Mouse (Mus musculus): ENCODE data around the gene Gfy. TPM values are rescaled to one million over a fixed set of nuclear protein-coding genes. Genes with fewer than 3 reads are reported as not detected.

Gene Gfy
- polyA plus RNA-seq, 1 experiment: 1.2 TPM

DNA sequence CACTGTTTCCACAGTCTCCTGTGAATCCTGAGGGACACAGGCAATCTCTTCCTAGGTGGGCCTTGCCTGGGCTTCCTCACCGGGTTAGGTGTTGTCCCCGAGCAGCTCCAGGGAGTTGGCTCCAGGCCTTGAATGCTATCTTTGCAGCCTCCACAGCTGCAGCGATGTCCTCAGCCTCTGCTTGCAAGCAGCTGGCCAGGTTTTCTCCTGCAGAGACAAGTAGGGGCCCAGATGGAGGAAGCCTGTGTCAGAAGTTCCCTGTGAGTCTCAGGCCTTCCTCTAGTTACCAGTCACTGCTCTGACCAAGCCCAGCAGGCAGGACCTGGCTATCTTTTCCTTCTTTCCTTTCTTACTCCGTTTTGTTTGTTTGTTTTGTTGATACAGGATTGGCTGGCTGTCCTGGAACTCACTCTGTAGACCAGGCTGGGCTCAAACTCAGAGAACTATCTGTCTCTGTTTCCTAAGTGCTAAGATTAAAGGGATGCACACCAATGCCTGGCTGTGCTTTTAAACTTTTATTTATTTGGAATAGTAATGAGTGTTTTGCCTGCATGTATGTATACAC lies 30.8 kb downstream of the Gfy start:
- Histone ChIP-seq H3K4me1 (ENCODE audit: control insufficient read depth, insufficient read depth, low read length) (no peaks in the 10 kb centered on the region; the same call in 1 of the 2 replicates), H3K4me3 (replicated peaks; ENCODE audit: control insufficient read depth, low read depth, low read length) (no peak overlapping the region), H3K27ac (ENCODE audit: control insufficient read depth, insufficient read depth, low read depth, low read length, poor library complexity) (no peak overlapping the region)
- WGBS: 67% methylated on average over 4 of the region's 4 CpGs
- TF ChIP-seq POLR2A (IDR thresholded peaks at IDR 0.05; ENCODE audit: borderline replicate concordance, control insufficient read depth, low read depth, low read length) (no peak), CTCF (IDR thresholded peaks at IDR 0.05; ENCODE audit: control insufficient read depth, insufficient read depth, low read length) (no peak)

DNA sequence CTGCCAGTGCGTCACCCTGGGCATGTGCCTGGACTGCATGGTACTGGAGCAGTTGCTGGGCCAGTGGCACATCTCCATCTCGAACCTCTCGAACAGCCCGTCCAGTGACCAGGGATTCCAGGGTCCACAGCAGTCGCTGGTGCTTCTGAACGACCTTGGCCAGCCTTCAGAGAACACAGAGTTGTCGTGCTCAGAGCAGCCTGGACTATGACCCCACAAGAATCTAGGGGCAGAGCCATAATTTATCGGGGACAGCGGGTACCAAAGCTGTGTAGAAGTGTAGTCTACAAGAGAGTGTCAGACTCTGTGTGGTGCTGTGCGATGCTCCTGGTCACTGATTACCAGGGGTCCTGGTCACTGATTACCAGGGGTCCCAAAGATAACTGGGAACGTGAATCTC lies 31.5 kb downstream of the Gfy start:
- no peak for TF ChIP-seq CTCF (IDR thresholded peaks at IDR 0.05; ENCODE audit: control insufficient read depth, insufficient read depth, low read length)
- TF ChIP-seq POLR2A (IDR thresholded peaks at IDR 0.05; ENCODE audit: borderline replicate concordance, control insufficient read depth, low read depth, low read length): no peak
- H3K27ac ChIP-seq (ENCODE audit: control insufficient read depth, insufficient read depth, low read depth, low read length, poor library complexity): no peak overlapping the region
- WGBS: 89% methylated on average over 11 of the region's 11 CpGs
- no peaks in the 10 kb centered on the region; the same call in 1 of the 2 replicates for H3K4me1 ChIP-seq (ENCODE audit: control insufficient read depth, insufficient read depth, low read length)
- no peak overlapping the region for H3K4me3 ChIP-seq (replicated peaks; ENCODE audit: control insufficient read depth, low read depth, low read length)

DNA sequence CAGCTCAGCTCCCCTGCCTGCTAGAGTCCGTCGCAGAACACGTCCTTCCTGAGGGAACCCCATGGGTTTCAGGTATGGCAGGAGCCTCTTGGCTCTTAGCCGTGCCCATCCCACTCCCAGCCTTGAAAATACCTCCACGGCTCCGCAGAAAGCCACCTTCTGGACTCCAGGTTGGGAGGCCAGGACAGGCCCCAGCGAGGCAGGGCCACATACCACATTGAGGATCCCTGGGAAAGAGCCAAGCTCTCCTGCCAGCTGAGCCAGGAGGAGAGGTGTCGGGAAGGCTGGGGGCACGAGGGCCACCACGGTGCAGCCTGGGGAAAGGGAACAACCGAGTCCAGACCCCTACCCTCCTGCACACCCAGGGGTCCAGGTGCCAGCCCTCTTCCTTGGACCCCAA lies 32.1 kb downstream of the Gfy start:
- TF ChIP-seq CTCF (IDR thresholded peaks at IDR 0.05; ENCODE audit: control insufficient read depth, insufficient read depth, low read length) (no peak), POLR2A (IDR thresholded peaks at IDR 0.05; ENCODE audit: borderline replicate concordance, control insufficient read depth, low read depth, low read length) (no peak)
- WGBS: 90% methylated on average over 11 of the region's 11 CpGs

GRCm38 (mm10) chr7:45145460-45145859 lies 33.9 kb downstream of the Gfy start:
- H3K4me1 ChIP-seq (ENCODE audit: control insufficient read depth, insufficient read depth, low read length): no peaks in the 10 kb centered on the region
- no peak for TF ChIP-seq POLR2A (IDR thresholded peaks at IDR 0.05; ENCODE audit: borderline replicate concordance, control insufficient read depth, low read depth, low read length)
- TF ChIP-seq CTCF (IDR thresholded peaks at IDR 0.05; ENCODE audit: control insufficient read depth, insufficient read depth, low read length): no peak
- WGBS: 88% methylated on average over 8 of the region's 8 CpGs
- no peak overlapping the region for H3K4me3 ChIP-seq (replicated peaks; ENCODE audit: control insufficient read depth, low read depth, low read length)
- no peak overlapping the region; the same call in 1 of the 2 replicates for H3K27ac ChIP-seq (ENCODE audit: control insufficient read depth, insufficient read depth, low read depth, low read length, poor library complexity)

More for the DNA sequence above, 32.1 kb downstream of the Gfy start:
- no peak overlapping the region for H3K27ac ChIP-seq (ENCODE audit: control insufficient read depth, insufficient read depth, low read depth, low read length, poor library complexity)
- no peaks in the 10 kb centered on the region; the same call in 1 of the 2 replicates for H3K4me1 ChIP-seq (ENCODE audit: control insufficient read depth, insufficient read depth, low read length)
- no peak overlapping the region for H3K4me3 ChIP-seq (replicated peaks; ENCODE audit: control insufficient read depth, low read depth, low read length)

DNA sequence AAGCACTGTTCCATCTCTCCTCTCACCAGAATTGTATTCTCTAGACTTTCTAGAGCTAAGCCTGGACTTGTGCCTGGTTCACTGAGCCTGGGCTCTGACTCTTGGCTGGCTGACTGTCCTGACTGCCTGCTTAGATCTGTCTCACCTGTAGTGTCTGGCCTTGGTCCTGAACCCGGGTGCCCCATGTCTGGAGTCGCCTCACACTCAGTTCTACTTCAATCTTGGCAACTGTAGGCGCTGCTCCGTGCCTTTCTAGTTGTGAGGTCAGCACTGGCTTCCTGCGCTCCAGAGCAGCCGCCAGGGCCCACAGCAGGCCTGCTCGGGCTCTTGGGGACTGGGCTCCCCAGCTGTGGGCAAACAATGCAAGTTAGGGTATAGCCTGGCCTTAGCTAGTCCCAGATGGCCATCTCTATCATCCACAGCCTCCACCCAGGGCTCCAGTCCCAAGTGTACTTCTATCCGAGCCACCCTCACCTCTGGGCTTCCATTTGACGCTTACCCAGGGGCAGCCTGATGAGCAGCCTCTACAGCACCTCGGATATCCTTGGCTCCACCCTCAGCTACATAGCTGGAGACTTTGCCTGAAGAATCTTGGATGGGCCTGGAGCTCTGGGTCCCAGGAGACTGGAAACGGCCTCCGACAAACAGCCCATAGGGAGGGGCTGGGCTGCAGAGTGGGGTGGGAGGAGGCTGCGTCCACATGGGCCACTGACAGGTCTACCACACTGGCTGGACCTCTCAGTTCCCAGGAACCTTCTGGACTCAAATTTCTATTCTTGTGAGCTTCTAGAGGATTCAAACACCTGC lies 34.8 kb downstream of the Gfy start:
- Histone ChIP-seq H3K27ac (ENCODE audit: control insufficient read depth, insufficient read depth, low read depth, low read length, poor library complexity) (no peak overlapping the region), H3K4me1 (ENCODE audit: control insufficient read depth, insufficient read depth, low read length) (no peaks in the 10 kb centered on the region), H3K4me3 (replicated peaks; ENCODE audit: control insufficient read depth, low read depth, low read length) (no peak overlapping the region)
- TF ChIP-seq POLR2A (IDR thresholded peaks at IDR 0.05; ENCODE audit: borderline replicate concordance, control insufficient read depth, low read depth, low read length): no peak
- no peak for TF ChIP-seq CTCF (IDR thresholded peaks at IDR 0.05; ENCODE audit: control insufficient read depth, insufficient read depth, low read length)
- WGBS: 92% methylated on average over 13 of the region's 13 CpGs

DNA sequence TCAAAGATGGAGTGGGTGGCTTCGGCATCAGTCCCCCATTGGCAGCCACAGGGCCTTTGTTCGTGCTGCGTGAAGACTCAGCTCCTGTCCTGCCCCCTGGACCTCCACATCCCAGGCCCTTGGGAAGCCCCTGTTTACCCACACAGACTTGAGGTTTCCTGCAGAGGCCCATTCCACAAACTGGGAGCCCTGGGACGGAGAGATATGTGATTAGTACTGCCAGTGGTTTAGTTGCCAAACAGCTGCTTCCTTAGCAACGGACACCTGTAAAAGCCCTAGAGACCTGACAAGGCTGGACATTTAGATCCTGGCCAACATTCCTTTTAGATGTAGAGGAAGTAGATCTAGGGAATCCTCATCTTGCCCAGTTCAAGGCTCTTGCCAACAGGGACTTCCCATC lies 37.5 kb downstream of the Gfy start:
- Histone ChIP-seq H3K27ac (ENCODE audit: control insufficient read depth, insufficient read depth, low read depth, low read length, poor library complexity) (no peak overlapping the region), H3K4me1 (ENCODE audit: control insufficient read depth, insufficient read depth, low read length) (peaks cover 2% of the 10 kb centered on the region; the same call in 1 of the 2 replicates), H3K4me3 (replicated peaks; ENCODE audit: control insufficient read depth, low read depth, low read length) (no peak overlapping the region)
- TF ChIP-seq CTCF (IDR thresholded peaks at IDR 0.05; ENCODE audit: control insufficient read depth, insufficient read depth, low read length) (no peak), POLR2A (IDR thresholded peaks at IDR 0.05; ENCODE audit: borderline replicate concordance, control insufficient read depth, low read depth, low read length) (no peak)
- WGBS: 78% methylated on average over 5 of the region's 5 CpGs

- no peak for TF ChIP-seq POLR2A (IDR thresholded peaks at IDR 0.05; ENCODE audit: borderline replicate concordance, control insufficient read depth, low read depth, low read length)
- no peak for TF ChIP-seq CTCF (IDR thresholded peaks at IDR 0.05; ENCODE audit: control insufficient read depth, insufficient read depth, low read length)
- no peak overlapping the region for H3K27ac ChIP-seq (ENCODE audit: control insufficient read depth, insufficient read depth, low read depth, low read length, poor library complexity)
- H3K4me1 ChIP-seq (ENCODE audit: control insufficient read depth, insufficient read depth, low read length): peaks cover 2% of the 10 kb centered on the region; the same call in 1 of the 2 replicates
- 71% methylated on average over 3 of the region's 3 CpGs for WGBS
- H3K4me3 ChIP-seq (replicated peaks; ENCODE audit: control insufficient read depth, low read depth, low read length): no peak overlapping the region
Observed at GRCm38 (mm10) chr7:45141319-45141718, 38.0 kb downstream of the Gfy start.

GRCm38 (mm10) chr7:45139904-45140723 lies 39.3 kb downstream of the Gfy start:
- TF ChIP-seq POLR2A (IDR thresholded peaks at IDR 0.05; ENCODE audit: borderline replicate concordance, control insufficient read depth, low read depth, low read length) (no peak), CTCF (IDR thresholded peaks at IDR 0.05; ENCODE audit: control insufficient read depth, insufficient read depth, low read length) (no peak)
- 70% methylated on average over 8 of the region's 8 CpGs for WGBS

More at GRCm38 (mm10) chr7:45139904-45140723, 39.3 kb downstream of the Gfy start:
- no peak overlapping the region for H3K4me3 ChIP-seq (replicated peaks; ENCODE audit: control insufficient read depth, low read depth, low read length)
- peaks cover 5% of the 10 kb centered on the region; the same call in 1 of the 2 replicates for H3K4me1 ChIP-seq (ENCODE audit: control insufficient read depth, insufficient read depth, low read length)
- H3K27ac ChIP-seq (ENCODE audit: control insufficient read depth, insufficient read depth, low read depth, low read length, poor library complexity): no peak overlapping the region

Data from bone marrow, adult 2 months (tissue).